Mouse (Mus musculus): ENCODE measurements at regions not wholly inside any gene's neighbourhood (a gene's known extent, or its start where the extent isn't known, plus 50 kb on each side); places are given as distances from the start of the nearest gene placed in this dataset.

- no peak for DNase-seq (ENCODE audit: low read depth)
Observed at GRCm38 (mm10) chr1:14513662-14514061, 1579.5 kb downstream of the 4930444P10Rik start.

- no peak for DNase-seq (ENCODE audit: low read depth)
Observed at GRCm38 (mm10) chr1:14512481-14513285, 1580.4 kb downstream of the 4930444P10Rik start.

GRCm38 (mm10) chr1:14506831-14507690, 1586.1 kb downstream of the 4930444P10Rik start:
- DNase-seq (ENCODE audit: low read depth): no peak

GRCm38 (mm10) chr1:14506201-14506830, 1586.8 kb downstream of the 4930444P10Rik start:
- DNase-seq (ENCODE audit: low read depth): no peak

GRCm38 (mm10) chr1:14505741-14506140, 1587.4 kb downstream of the 4930444P10Rik start:
- no peak for DNase-seq (ENCODE audit: low read depth)

GRCm38 (mm10) chr1:14504767-14505343, 1588.3 kb downstream of the 4930444P10Rik start:
- DNase-seq (ENCODE audit: low read depth): no peak

GRCm38 (mm10) chr1:14503881-14504742, 1589.0 kb downstream of the 4930444P10Rik start:
- no peak for DNase-seq (ENCODE audit: low read depth)

- no peak for DNase-seq (ENCODE audit: low read depth)
Observed at GRCm38 (mm10) chr1:14503193-14503800, 1589.8 kb downstream of the 4930444P10Rik start.

GRCm38 (mm10) chr1:14499105-14499504, 1594.0 kb downstream of the 4930444P10Rik start:
- DNase-seq (ENCODE audit: low read depth): no peak

GRCm38 (mm10) chr1:14490026-14490425, 1603.1 kb downstream of the 4930444P10Rik start:
- DNase-seq (ENCODE audit: low read depth): no peak

GRCm38 (mm10) chr1:14487708-14488127, 1605.4 kb downstream of the 4930444P10Rik start:
- no peak for DNase-seq (ENCODE audit: low read depth)

GRCm38 (mm10) chr1:14485746-14486145, 1607.4 kb downstream of the 4930444P10Rik start:
- no peak for DNase-seq (ENCODE audit: low read depth)

GRCm38 (mm10) chr1:14484121-14484916, 1608.8 kb downstream of the 4930444P10Rik start:
- DNase-seq (ENCODE audit: low read depth): no peak

GRCm38 (mm10) chr1:14472294-14472693, 1620.8 kb downstream of the 4930444P10Rik start:
- no peak for DNase-seq (ENCODE audit: low read depth)

- DNase-seq (ENCODE audit: low read depth): no peak
Observed at GRCm38 (mm10) chr1:14471551-14471950, 1621.6 kb downstream of the 4930444P10Rik start.

GRCm38 (mm10) chr1:14464788-14465482, 1628.2 kb downstream of the 4930444P10Rik start:
- no peak for DNase-seq (ENCODE audit: low read depth)

- DNase-seq (ENCODE audit: low read depth): no peak
Observed at GRCm38 (mm10) chr1:14462496-14462895, 1630.6 kb downstream of the 4930444P10Rik start.

- DNase-seq (ENCODE audit: low read depth): no peak
Observed at GRCm38 (mm10) chr1:14460811-14461210, 1632.3 kb downstream of the 4930444P10Rik start.

GRCm38 (mm10) chr1:14429326-14429725, 1663.8 kb downstream of the 4930444P10Rik start:
- DNase-seq (ENCODE audit: low read depth): peak; percentile 17

All from gonadal fat pad, adult 2 months (tissue).